28 mouse cellular contexts compared by ENCODE assay signal in the genomic region with DNA sequence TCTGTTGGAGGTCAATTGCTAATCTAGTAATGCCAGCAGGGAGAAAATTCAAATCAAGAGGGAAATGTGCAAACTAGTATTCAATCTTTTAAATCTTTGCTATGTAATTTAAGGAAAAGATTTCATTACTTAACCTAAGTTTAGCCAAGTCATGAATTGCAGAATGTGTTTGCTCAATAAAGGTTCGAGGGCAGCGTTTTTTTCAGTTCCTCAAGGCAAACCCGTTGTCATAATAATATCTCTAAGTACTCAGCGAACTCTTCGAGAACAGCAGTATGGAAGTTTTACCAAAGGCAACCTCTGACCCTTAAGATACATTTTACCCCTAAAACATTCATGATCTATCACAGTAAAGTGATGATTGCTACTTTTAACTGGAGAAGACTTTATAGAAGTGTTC. TPM values are rescaled to one million over a fixed set of nuclear protein-coding genes. Genes with fewer than 3 reads are reported as not detected.
"Had no signal": no experiment of that assay in that cellular context is flagged by ENCODE, and none has a peak within 500 bp of the region (broad histone marks: within the 10 kb centered on the region; RNA-seq: fewer than 3 reads in every experiment).

No protein-coding gene starts in this region.

- H3K9ac ChIP-seq: heart, embryonic 12.5 days; hindbrain, embryonic 12.5 days; hindbrain, embryonic 14.5 days; intestine, embryonic 15.5 days; limb, embryonic 13.5 days; limb, embryonic 15.5 days; liver, embryonic 13.5 days; liver, embryonic 15.5 days had no signal

- H3K27ac ChIP-seq: heart, adult 2 months; hindbrain, embryonic 10.5 days; hindbrain, embryonic 12.5 days; hindbrain, embryonic 14.5 days; intestine, embryonic 15.5 days; kidney, postnatal 0 days; limb, embryonic 13.5 days; limb, embryonic 15.5 days; liver, embryonic 13.5 days; liver, embryonic 15.5 days had no signal

- H3K27me3 ChIP-seq: hindbrain, embryonic 12.5 days; intestine, embryonic 15.5 days; limb, embryonic 15.5 days; liver, embryonic 15.5 days had no signal

- H3K4me1 ChIP-seq: heart, embryonic 12.5 days; hindbrain, embryonic 12.5 days; intestine, embryonic 15.5 days; limb, embryonic 13.5 days; limb, embryonic 15.5 days; liver, embryonic 13.5 days; liver, embryonic 15.5 days had no signal

- H3K36me3 ChIP-seq: heart, embryonic 12.5 days; hindbrain, embryonic 10.5 days; hindbrain, embryonic 12.5 days; intestine, embryonic 15.5 days; limb, embryonic 13.5 days; limb, embryonic 15.5 days; liver, embryonic 13.5 days; liver, embryonic 15.5 days had no signal

- H3K4me2 ChIP-seq: heart, embryonic 12.5 days; hindbrain, embryonic 12.5 days; hindbrain, embryonic 14.5 days; intestine, embryonic 15.5 days; limb, embryonic 13.5 days; limb, embryonic 15.5 days; liver, embryonic 11.5 days; liver, embryonic 13.5 days; liver, embryonic 15.5 days had no signal

- H3K4me3 ChIP-seq: heart, adult 2 months; heart, embryonic 12.5 days; hindbrain, embryonic 10.5 days; hindbrain, embryonic 12.5 days; intestine, embryonic 15.5 days; limb, embryonic 13.5 days; limb, embryonic 15.5 days; liver, embryonic 13.5 days; liver, embryonic 15.5 days had no signal

- ATAC-seq: hindbrain, embryonic 16.5 days; inflammation-experienced regulatory T-cells, adult 6 months; intestine, postnatal 0 days had no signal

- DNase-seq: gastrocnemius, postnatal 14 days; gastrocnemius, postnatal 36 days; heart, adult 2 months; heart, postnatal 10 days; heart, postnatal 4 days; kidney, adult 18-20 months; kidney, adult 8-10 months; kidney, postnatal 14 days; kidney, postnatal 36 days; layer of hippocampus, postnatal 36 days; left cerebral cortex, postnatal 4 days; liver, embryonic 13.5 days had no signal

- H3K9me3 ChIP-seq: heart, embryonic 12.5 days; hindbrain, embryonic 10.5 days; intestine, embryonic 15.5 days; limb, embryonic 13.5 days; limb, embryonic 15.5 days; liver, embryonic 13.5 days; liver, embryonic 15.5 days had no signal

RNA-seq across cellular contexts. Expression of a gene that starts 31.9 kb away (rescaled TPM):
- total RNA-seq: heart, adult 2 months; layer of hippocampus, adult 18-20 months; layer of hippocampus, postnatal 36 days; left cerebral cortex, adult 18-20 months; left cerebral cortex, postnatal 25 days had no signal
